Mouse (Mus musculus): Measurements from ENCODE around the gene P4htm. TPM values are rescaled to one million over a fixed set of nuclear protein-coding genes. Genes with fewer than 3 reads are reported as not detected.

Gene P4htm
- total RNA-seq, 1 experiment = 13.7 TPM

DNA sequence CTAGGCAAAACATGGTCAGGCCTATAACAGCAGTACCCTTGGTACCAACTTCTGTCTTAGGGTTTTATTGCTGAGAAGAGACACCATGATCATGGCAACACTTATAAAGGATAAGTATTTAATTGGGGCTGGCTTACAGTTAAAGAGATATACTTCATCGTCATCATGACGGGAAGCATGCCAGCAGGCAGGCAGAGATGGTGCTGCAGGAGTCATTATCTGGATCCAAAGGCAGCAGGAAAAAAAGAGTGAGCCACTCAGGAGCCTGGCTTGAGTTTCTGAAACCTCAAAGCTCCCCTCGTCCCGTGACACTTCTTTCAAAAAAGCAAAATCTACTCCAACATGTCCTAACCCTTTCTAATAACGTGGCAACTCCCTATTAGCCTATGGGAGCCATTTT is 34.9 kb upstream of the P4htm start:
- in situ Hi-C loops (cut with MboI; ENCODE audit: low sequenced_read_pairs in 2 of 2, unreplicated experiment in 2 of 2) = no loop called here
- no peak for TF ChIP-seq CHD2 (IDR thresholded peaks at IDR 0.05; ENCODE audit: low read depth, low read length)
- no peak for TF ChIP-seq ZC3H11A (IDR thresholded peaks at IDR 0.05; ENCODE audit: borderline replicate concordance, low read depth, low read length)
- no peak for TF ChIP-seq HCFC1 (IDR thresholded peaks at IDR 0.05; ENCODE audit: borderline replicate concordance, insufficient read depth, low read length)
- TF ChIP-seq ZNF384 (IDR thresholded peaks at IDR 0.05; ENCODE audit: low read depth, low read length) = no peak
- no peak for TF ChIP-seq MAFK (IDR thresholded peaks at IDR 0.05; ENCODE audit: insufficient read depth, low read depth, low read length)
- H3K27ac ChIP-seq (ENCODE audit: insufficient read depth, low read depth, low read length, poor library complexity, severe bottlenecking) = no peak overlapping the region
- H3K9me3 ChIP-seq (ENCODE audit: control insufficient read depth, insufficient read depth, low read depth, low read length) = no peaks in the 10 kb centered on the region
- no peak overlapping the region for H3K9ac ChIP-seq (ENCODE audit: insufficient read depth, low read depth, low read length, poor library complexity, severe bottlenecking)
- peaks cover 7% of the 10 kb centered on the region for H3K36me3 ChIP-seq (ENCODE audit: control insufficient read depth, insufficient read depth, low read length, poor library complexity, severe bottlenecking)
- peaks cover 0 to 2% of the 10 kb centered on the region in 2 experiments; a peak in 2 of 4 replicates for H3K4me1 ChIP-seq (ENCODE audit: control insufficient read depth in 2 of 2, insufficient read depth in 2 of 2, low read length in 2 of 2, poor library complexity in 1 of 2)
- H3K4me3 ChIP-seq (ENCODE audit: insufficient read depth in 1 of 2, low read depth in 1 of 2, low read length in 2 of 2, poor library complexity in 1 of 2, severe bottlenecking in 1 of 2) = no peak overlapping the region
- no peak for DNase-seq (ENCODE audit: low read depth, low spot score)

DNA sequence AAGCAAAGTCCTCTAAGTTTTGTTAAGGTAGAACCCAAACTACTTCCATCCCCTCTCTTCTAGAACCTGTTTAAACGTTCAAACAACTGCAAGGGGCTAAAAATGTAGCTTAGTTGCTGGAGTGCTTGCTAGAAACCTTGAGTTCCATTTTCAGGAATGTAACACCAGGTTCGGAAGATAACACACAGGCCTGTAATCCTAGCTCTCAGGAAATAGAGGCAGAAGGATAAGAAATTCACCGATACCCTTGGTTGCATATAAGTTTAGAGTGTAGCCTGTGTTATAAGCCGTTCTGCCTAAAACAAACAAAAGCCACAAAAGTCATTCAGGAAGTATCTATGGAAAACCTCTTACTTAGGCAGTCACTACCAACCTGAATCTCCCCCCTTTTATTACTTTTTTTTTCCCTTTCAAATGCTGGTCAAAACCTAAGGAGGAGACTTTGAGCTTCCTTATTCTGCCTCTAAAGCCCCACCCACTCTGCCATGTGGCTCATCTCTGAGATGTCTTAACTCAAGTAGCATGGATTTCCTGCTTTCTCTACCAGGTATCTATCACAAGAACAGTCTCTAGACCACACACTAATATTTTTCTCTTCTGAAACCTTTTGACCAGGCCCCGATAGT is 34.3 kb upstream of the P4htm start:
- peaks cover 0 to 2% of the 10 kb centered on the region in 2 experiments; a peak in 2 of 4 replicates for H3K4me1 ChIP-seq (ENCODE audit: control insufficient read depth in 2 of 2, insufficient read depth in 2 of 2, low read length in 2 of 2, poor library complexity in 1 of 2)
- no peak overlapping the region for H3K4me3 ChIP-seq (ENCODE audit: insufficient read depth in 1 of 2, low read depth in 1 of 2, low read length in 2 of 2, poor library complexity in 1 of 2, severe bottlenecking in 1 of 2)
- no peak for DNase-seq (ENCODE audit: low read depth, low spot score)
- H3K27ac ChIP-seq (ENCODE audit: insufficient read depth, low read depth, low read length, poor library complexity, severe bottlenecking) = no peak overlapping the region
- H3K36me3 ChIP-seq (ENCODE audit: control insufficient read depth, insufficient read depth, low read length, poor library complexity, severe bottlenecking) = peaks cover 7% of the 10 kb centered on the region
- TF ChIP-seq ZNF384 (IDR thresholded peaks at IDR 0.05; ENCODE audit: low read depth, low read length) (no peak), MAFK (IDR thresholded peaks at IDR 0.05; ENCODE audit: insufficient read depth, low read depth, low read length) (no peak), HCFC1 (IDR thresholded peaks at IDR 0.05; ENCODE audit: borderline replicate concordance, insufficient read depth, low read length) (no peak), ZC3H11A (IDR thresholded peaks at IDR 0.05; ENCODE audit: borderline replicate concordance, low read depth, low read length) (no peak), CHD2 (IDR thresholded peaks at IDR 0.05; ENCODE audit: low read depth, low read length) (no peak)
- no peaks in the 10 kb centered on the region for H3K9me3 ChIP-seq (ENCODE audit: control insufficient read depth, insufficient read depth, low read depth, low read length)
- H3K9ac ChIP-seq (ENCODE audit: insufficient read depth, low read depth, low read length, poor library complexity, severe bottlenecking) = no peak overlapping the region
- in situ Hi-C loops (cut with MboI; ENCODE audit: low sequenced_read_pairs in 2 of 2, unreplicated experiment in 2 of 2) = no loop called here

DNA sequence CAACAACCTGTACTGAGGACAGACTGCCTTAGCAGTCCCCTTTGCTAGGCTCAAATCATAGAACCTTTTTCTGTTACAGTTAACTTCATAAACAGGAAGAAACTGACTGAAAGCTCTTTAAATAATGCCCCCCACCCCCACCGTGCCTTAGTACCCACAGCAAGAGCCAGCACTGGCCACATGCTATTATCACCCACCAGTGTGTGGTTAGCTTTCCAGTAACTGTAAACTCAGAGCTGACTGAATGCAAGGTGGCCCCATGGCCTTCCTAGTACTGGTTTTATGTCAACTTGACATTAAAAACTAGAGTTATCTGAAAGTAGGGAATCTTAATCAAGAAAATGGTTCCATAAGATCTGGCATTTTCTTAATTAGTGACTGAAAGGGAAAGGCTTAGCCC is 33.2 kb upstream of the P4htm start:
- TF ChIP-seq HCFC1 (IDR thresholded peaks at IDR 0.05; ENCODE audit: borderline replicate concordance, insufficient read depth, low read length) (no peak), ZNF384 (IDR thresholded peaks at IDR 0.05; ENCODE audit: low read depth, low read length) (no peak), ZC3H11A (IDR thresholded peaks at IDR 0.05; ENCODE audit: borderline replicate concordance, low read depth, low read length) (no peak), MAFK (IDR thresholded peaks at IDR 0.05; ENCODE audit: insufficient read depth, low read depth, low read length) (no peak), CHD2 (IDR thresholded peaks at IDR 0.05; ENCODE audit: low read depth, low read length) (no peak)
- no peaks in the 10 kb centered on the region for H3K9me3 ChIP-seq (ENCODE audit: control insufficient read depth, insufficient read depth, low read depth, low read length)
- no peak overlapping the region for H3K4me3 ChIP-seq (ENCODE audit: insufficient read depth in 1 of 2, low read depth in 1 of 2, low read length in 2 of 2, poor library complexity in 1 of 2, severe bottlenecking in 1 of 2)
- H3K4me1 ChIP-seq (ENCODE audit: control insufficient read depth in 2 of 2, insufficient read depth in 2 of 2, low read length in 2 of 2, poor library complexity in 1 of 2) = peaks cover 0 to 2% of the 10 kb centered on the region in 2 experiments; a peak in 1 of 4 replicates
- no peak overlapping the region for H3K27ac ChIP-seq (ENCODE audit: insufficient read depth, low read depth, low read length, poor library complexity, severe bottlenecking)
- no peak for DNase-seq (ENCODE audit: low read depth, low spot score)
- H3K36me3 ChIP-seq (ENCODE audit: control insufficient read depth, insufficient read depth, low read length, poor library complexity, severe bottlenecking) = peaks cover 9% of the 10 kb centered on the region
- H3K9ac ChIP-seq (ENCODE audit: insufficient read depth, low read depth, low read length, poor library complexity, severe bottlenecking) = no peak overlapping the region
- in situ Hi-C loops (cut with MboI; ENCODE audit: low sequenced_read_pairs in 2 of 2, unreplicated experiment in 2 of 2) = no loop called here

DNA sequence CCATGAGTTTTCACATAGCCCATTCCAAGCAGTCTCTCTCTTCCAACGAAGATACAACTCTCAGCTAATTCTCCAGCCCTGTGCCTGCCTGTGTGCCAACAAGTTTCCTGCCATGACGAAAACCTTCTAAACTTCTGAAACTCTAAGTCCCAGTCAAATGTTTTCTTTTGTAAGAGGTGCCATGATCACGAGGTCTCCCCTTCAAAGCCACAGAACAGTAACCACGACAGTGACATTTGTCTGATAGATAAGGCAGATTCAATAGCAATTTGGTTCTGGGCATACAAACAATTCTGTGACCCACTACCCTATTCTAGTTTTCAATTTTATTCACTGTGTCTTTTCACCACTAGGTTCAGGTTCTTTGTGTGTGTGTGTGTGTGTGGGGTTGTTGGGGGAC is 30.7 kb upstream of the P4htm start:
- H3K36me3 ChIP-seq (ENCODE audit: control insufficient read depth, insufficient read depth, low read length, poor library complexity, severe bottlenecking) = peaks cover 16% of the 10 kb centered on the region
- H3K9ac ChIP-seq (ENCODE audit: insufficient read depth, low read depth, low read length, poor library complexity, severe bottlenecking) = no peak overlapping the region
- no peaks in the 10 kb centered on the region for H3K9me3 ChIP-seq (ENCODE audit: control insufficient read depth, insufficient read depth, low read depth, low read length)
- H3K4me3 ChIP-seq (ENCODE audit: insufficient read depth in 1 of 2, low read depth in 1 of 2, low read length in 2 of 2, poor library complexity in 1 of 2, severe bottlenecking in 1 of 2) = no peak overlapping the region
- in situ Hi-C loops (cut with MboI; ENCODE audit: low sequenced_read_pairs in 2 of 2, unreplicated experiment in 2 of 2) = no loop called here
- no peak for DNase-seq (ENCODE audit: low read depth, low spot score)
- H3K27ac ChIP-seq (ENCODE audit: insufficient read depth, low read depth, low read length, poor library complexity, severe bottlenecking) = no peak overlapping the region
- H3K4me1 ChIP-seq (ENCODE audit: control insufficient read depth in 2 of 2, insufficient read depth in 2 of 2, low read length in 2 of 2, poor library complexity in 1 of 2) = peaks cover 0 to 2% of the 10 kb centered on the region in 2 experiments; a peak in 1 of 4 replicates
- no peak for TF ChIP-seq CHD2 (IDR thresholded peaks at IDR 0.05; ENCODE audit: low read depth, low read length)
- TF ChIP-seq ZC3H11A (IDR thresholded peaks at IDR 0.05; ENCODE audit: borderline replicate concordance, low read depth, low read length) = no peak
- TF ChIP-seq MAFK (IDR thresholded peaks at IDR 0.05; ENCODE audit: insufficient read depth, low read depth, low read length) = no peak
- TF ChIP-seq HCFC1 (IDR thresholded peaks at IDR 0.05; ENCODE audit: borderline replicate concordance, insufficient read depth, low read length) = no peak
- no peak for TF ChIP-seq ZNF384 (IDR thresholded peaks at IDR 0.05; ENCODE audit: low read depth, low read length)
